Mouse (Mus musculus): ENCODE measurements around the gene Fmo4.
"Not testable (repeated sequence)": the region's sequence is repeated elsewhere in the genome, so short reads cannot be mapped to it uniquely, and the experiment has no call there.

Fmo4 gene

GRCm38 (mm10) chr1:162792306-162793044 lies 21.3 kb downstream of the Fmo4 start:
- no peak for DNase-seq

GRCm38 (mm10) chr1:162785222-162785621 lies 28.6 kb downstream of the Fmo4 start:
- DNase-seq, result no peak

GRCm38 (mm10) chr1:162783669-162784248 lies 30.0 kb downstream of the Fmo4 start:
- DNase-seq, result no peak

GRCm38 (mm10) chr1:162781035-162781434 lies 32.7 kb downstream of the Fmo4 start:
- not testable (repeated sequence) for DNase-seq

GRCm38 (mm10) chr1:162777943-162778538 lies 35.7 kb downstream of the Fmo4 start:
- DNase-seq, result no peak

GRCm38 (mm10) chr1:162773661-162774060 lies 40.1 kb downstream of the Fmo4 start:
- no peak for DNase-seq

- no peak for DNase-seq
Observed at GRCm38 (mm10) chr1:162771617-162772360, 42.0 kb downstream of the Fmo4 start.

GRCm38 (mm10) chr1:162752009-162752408 lies 61.8 kb downstream of the Fmo4 start:
- no peak for DNase-seq

GRCm38 (mm10) chr1:162749607-162750006 lies 64.2 kb downstream of the Fmo4 start:
- DNase-seq, result no peak

- DNase-seq, result no peak
Observed at GRCm38 (mm10) chr1:162748761-162749160, 65.0 kb downstream of the Fmo4 start.
